Mouse (Mus musculus) lung, embryonic 14.5 days (tissue): ENCODE measurements at regions not wholly inside any gene's neighbourhood (a gene's known extent, or its start where the extent isn't known, plus 50 kb on each side); places are given as distances from the start of the nearest gene placed in this dataset.

Experiments used
- ATAC-seq: fragments of 200-750 bp; cut with Nextera tagmentation; 2 replicates; pipeline ENCODE4 v1.8.0; 2017; ENCODE audit warnings: mild to moderate bottlenecking, moderate TSS enrichment, moderate library complexity; ENCODE audit not compliant: insufficient read depth
- DNase-seq: peaks from one replicate; pipeline ENCODE4 v3.0.0-alpha.2; 2015
- H3K27ac ChIP-seq: fragments of 300-500 bp; sonication (generic); 2 replicates; pipeline ENCODE4 v1.5.1; 2014; ENCODE audit warnings: low read depth, mild to moderate bottlenecking, moderate library complexity
- H3K27me3 ChIP-seq: fragments of 300-500 bp; sonication (generic); 2 replicates; pipeline ENCODE4 v1.6.1; 2014; ENCODE audit warnings: low read length, control low read depth; ENCODE audit not compliant: insufficient read depth
- H3K36me3 ChIP-seq: fragments of 300-500 bp; sonication (generic); 2 replicates; pipeline ENCODE4 v1.6.1; 2014; ENCODE audit warnings: control low read depth; ENCODE audit not compliant: insufficient read depth
- H3K4me1 ChIP-seq: fragments of 300-500 bp; sonication (generic); 2 replicates; pipeline ENCODE4 v1.6.1; 2014; ENCODE audit warnings: antibody characterized with exemption, control low read depth; ENCODE audit not compliant: insufficient read depth
- H3K4me2 ChIP-seq: fragments of 300-500 bp; sonication (generic); 2 replicates; pipeline ENCODE4 v1.6.1; 2014; ENCODE audit warnings: mild to moderate bottlenecking
- H3K4me3 ChIP-seq: fragments of 300-500 bp; sonication (generic); 2 replicates; pipeline ENCODE4 v1.5.1; 2014; ENCODE audit warnings: low read depth, low read length
- H3K9ac ChIP-seq: fragments of 300-500 bp; sonication (generic); 2 replicates; pipeline ENCODE4 v1.6.1; 2014
- H3K9me3 ChIP-seq: fragments of 300-500 bp; sonication (generic); 2 replicates; pipeline ENCODE4 v1.6.1; 2016; ENCODE audit warnings: low read depth, low read length, control low read depth
- CTCF ChIP-seq: IDR thresholded peaks from 2 replicates; pipeline ENCODE4 v1.5.1; 2016; ENCODE audit warnings: antibody characterized with exemption, low read depth
- WGBS: fragments of 180-500 bp; shearing (Covaris S2); extraction: QIAGEN DNeasy Blood & Tissue Kit; methylation state at CpG from one replicate; pipeline ENCODE4 v1.1.7; 2014; 5-methylcytosine and 5-hydroxymethylcytosine counted together

GRCm38 (mm10) chr1:169872865-169873264 is 55.6 kb upstream of the Ccdc190 start:
- ATAC-seq = no peak
- Histone ChIP-seq H3K27ac (no peak overlapping the region), H3K4me3 (no peak overlapping the region), H3K27me3 (no peaks in the 10 kb centered on the region), H3K9ac (no peak overlapping the region), H3K4me2 (no peak overlapping the region), H3K9me3 (no peaks in the 10 kb centered on the region), H3K36me3 (no peaks in the 10 kb centered on the region), H3K4me1 (no peaks in the 10 kb centered on the region)
- no peak for DNase-seq
- no peak for TF ChIP-seq CTCF
- 64% methylated on average over 3 of the region's 3 CpGs for WGBS

- 64% methylated on average over 3 of the region's 3 CpGs for WGBS
- H3K4me2 ChIP-seq = no peak overlapping the region
- H3K9me3 ChIP-seq = no peaks in the 10 kb centered on the region
- H3K4me3 ChIP-seq = no peak overlapping the region
- H3K4me1 ChIP-seq = no peaks in the 10 kb centered on the region
- DNase-seq = no peak
- ATAC-seq = no peak
- H3K27me3 ChIP-seq = no peaks in the 10 kb centered on the region
- no peaks in the 10 kb centered on the region for H3K36me3 ChIP-seq
- H3K27ac ChIP-seq = no peak overlapping the region
- TF ChIP-seq CTCF = no peak
- no peak overlapping the region for H3K9ac ChIP-seq
These were observed 59.8 kb upstream of the Ccdc190 start for GRCm38 (mm10) chr1:169868636-169869035.

GRCm38 (mm10) chr1:169867453-169867852 is 61.0 kb upstream of the Ccdc190 start:
- ATAC-seq = no peak
- no peaks in the 10 kb centered on the region for H3K9me3 ChIP-seq

GRCm38 (mm10) chr1:169866840-169867239 is 61.6 kb upstream of the Ccdc190 start:
- Histone ChIP-seq H3K9me3 (no peaks in the 10 kb centered on the region), H3K27me3 (no peaks in the 10 kb centered on the region), H3K9ac (no peak overlapping the region), H3K27ac (no peak overlapping the region), H3K4me1 (no peaks in the 10 kb centered on the region), H3K4me3 (no peak overlapping the region), H3K4me2 (no peak overlapping the region), H3K36me3 (no peaks in the 10 kb centered on the region)
- ATAC-seq = no peak
- no peak for DNase-seq
- 87% methylated on average over 6 of the region's 6 CpGs for WGBS
- no peak for TF ChIP-seq CTCF

More at GRCm38 (mm10) chr1:169867453-169867852, 61.0 kb upstream of the Ccdc190 start:
- Histone ChIP-seq H3K27me3 (no peaks in the 10 kb centered on the region), H3K9ac (no peak overlapping the region), H3K4me2 (no peak overlapping the region), H3K4me1 (no peaks in the 10 kb centered on the region), H3K36me3 (no peaks in the 10 kb centered on the region), H3K27ac (no peak overlapping the region), H3K4me3 (no peak overlapping the region)
- DNase-seq = no peak
- no peak for TF ChIP-seq CTCF
- 42% methylated on average over 3 of the region's 3 CpGs for WGBS

- TF ChIP-seq CTCF = no peak
- no peaks in the 10 kb centered on the region for H3K9me3 ChIP-seq
- no peak overlapping the region for H3K9ac ChIP-seq
- no peak for DNase-seq
- no peaks in the 10 kb centered on the region for H3K27me3 ChIP-seq
- WGBS = 75% methylated on average over 3 of the region's 3 CpGs
- H3K4me3 ChIP-seq = no peak overlapping the region
- no peaks in the 10 kb centered on the region for H3K4me1 ChIP-seq
- no peaks in the 10 kb centered on the region for H3K36me3 ChIP-seq
- H3K4me2 ChIP-seq = no peak overlapping the region
- no peak overlapping the region for H3K27ac ChIP-seq
- ATAC-seq = no peak
These were observed 69.4 kb upstream of the Ccdc190 start for GRCm38 (mm10) chr1:169859041-169859440.

- Histone ChIP-seq H3K4me2 (no peak overlapping the region), H3K9me3 (no peaks in the 10 kb centered on the region), H3K36me3 (no peaks in the 10 kb centered on the region), H3K27ac (no peak overlapping the region), H3K9ac (no peak overlapping the region), H3K4me1 (no peaks in the 10 kb centered on the region), H3K27me3 (no peaks in the 10 kb centered on the region), H3K4me3 (no peak overlapping the region)
- 53% methylated on average over 4 of the region's 4 CpGs for WGBS
- ATAC-seq (no peak), DNase-seq (no peak)
- no peak for TF ChIP-seq CTCF
These were observed 76.8 kb upstream of the Ccdc190 start for GRCm38 (mm10) chr1:169851663-169852062.

- Histone ChIP-seq H3K27me3 (no peaks in the 10 kb centered on the region), H3K4me1 (no peaks in the 10 kb centered on the region), H3K27ac (no peak overlapping the region), H3K4me2 (no peak overlapping the region), H3K36me3 (no peaks in the 10 kb centered on the region), H3K4me3 (no peak overlapping the region), H3K9ac (no peak overlapping the region), H3K9me3 (no peaks in the 10 kb centered on the region)
- no peak for TF ChIP-seq CTCF
- DNase-seq = no peak
- WGBS = 82% methylated on average over 10 of the region's 10 CpGs
- ATAC-seq = no peak
These were observed 80.0 kb upstream of the Ccdc190 start for GRCm38 (mm10) chr1:169848254-169849015.
